Mouse (Mus musculus): Measurements from ENCODE around the gene Sct. TPM values are rescaled to one million over a fixed set of nuclear protein-coding genes. Genes with fewer than 3 reads are reported as not detected.

Gene Sct
- total RNA-seq (2017) = not detected in 2 replicates

DNA sequence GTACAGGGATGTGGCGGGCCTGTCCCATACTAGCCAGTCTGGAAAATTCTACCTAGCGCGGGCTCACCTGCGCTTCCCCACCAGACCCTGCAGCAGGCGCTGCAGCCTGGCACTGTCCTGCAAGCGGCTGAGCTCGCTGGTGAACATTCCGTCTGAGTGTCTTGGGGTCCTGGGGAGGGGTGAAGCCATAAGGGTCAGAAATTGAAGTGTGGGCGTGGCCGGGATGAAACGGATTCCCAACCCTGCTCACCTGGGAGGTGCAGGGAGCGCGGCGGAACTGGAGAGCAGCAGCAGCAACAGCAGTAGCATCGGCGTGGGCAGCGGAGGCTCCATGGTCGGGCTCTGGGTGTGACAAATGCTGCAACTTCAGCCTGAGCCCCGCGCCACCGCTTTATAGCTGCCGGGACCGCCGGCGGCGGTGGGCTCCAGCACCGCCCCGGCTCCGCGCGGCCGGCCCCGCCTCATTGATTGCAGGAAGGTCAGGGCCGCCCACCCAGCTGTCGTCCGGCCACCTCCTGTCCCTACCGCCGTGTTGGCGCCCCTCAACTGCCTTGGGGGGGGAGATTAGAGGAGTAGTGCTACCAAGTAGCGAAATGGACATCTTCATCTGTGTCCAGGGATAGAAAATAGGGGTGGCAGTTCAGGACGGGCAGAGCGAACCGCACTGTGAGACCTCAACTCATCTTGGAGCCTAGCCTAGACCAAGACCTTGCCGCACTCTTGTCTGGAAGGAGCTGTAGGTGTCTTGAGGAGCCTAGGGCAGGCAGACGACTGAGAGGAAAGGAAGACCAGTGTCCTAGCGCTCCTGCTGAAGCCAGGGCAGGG, at the start of gene Sct:
Gene Sct, minus strand, starts transcription at position 368 of the 825 bp plus-strand sequence.
- ATAC-seq (replicated peaks in 1 of 2; ENCODE audit: insufficient read depth in 1 of 2, low FRiP score in 2 of 2, low TSS enrichment in 1 of 2, low read depth in 1 of 2, poor library complexity in 2 of 2, severe bottlenecking in 2 of 2) = peak; percentile 47 to 68

DNA sequence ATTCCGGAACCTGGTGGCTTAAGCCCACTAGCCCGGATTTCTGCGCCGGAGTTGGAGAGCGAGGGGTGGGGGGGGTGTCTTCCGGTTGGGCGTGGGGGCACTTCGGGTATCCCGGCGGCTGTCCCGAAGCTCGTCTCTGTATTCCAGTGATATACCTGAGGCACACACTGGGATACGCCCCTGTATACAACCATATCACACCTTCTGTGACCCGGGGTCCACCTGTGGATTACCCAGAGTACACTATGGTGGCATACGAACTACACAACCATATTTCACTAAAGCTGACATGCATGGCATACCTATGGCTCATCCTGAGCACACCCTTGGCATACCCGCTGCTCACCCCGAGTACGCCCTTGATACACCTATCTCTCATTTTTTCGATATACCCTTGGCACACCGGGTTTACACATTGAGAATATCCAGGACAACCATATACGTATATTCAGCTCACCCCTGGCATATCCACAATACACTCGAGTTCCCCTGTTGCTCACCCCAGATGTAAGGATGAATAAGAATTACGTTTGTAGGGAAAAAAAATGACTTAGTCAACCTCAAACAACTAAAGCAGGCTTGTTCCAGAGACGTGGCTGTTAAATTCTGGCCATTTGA, 49.5 kb upstream of the Sct start:
- no peak for ATAC-seq (replicated peaks in 1 of 2; ENCODE audit: insufficient read depth in 1 of 2, low FRiP score in 2 of 2, low TSS enrichment in 1 of 2, low read depth in 1 of 2, poor library complexity in 2 of 2, severe bottlenecking in 2 of 2)

DNA sequence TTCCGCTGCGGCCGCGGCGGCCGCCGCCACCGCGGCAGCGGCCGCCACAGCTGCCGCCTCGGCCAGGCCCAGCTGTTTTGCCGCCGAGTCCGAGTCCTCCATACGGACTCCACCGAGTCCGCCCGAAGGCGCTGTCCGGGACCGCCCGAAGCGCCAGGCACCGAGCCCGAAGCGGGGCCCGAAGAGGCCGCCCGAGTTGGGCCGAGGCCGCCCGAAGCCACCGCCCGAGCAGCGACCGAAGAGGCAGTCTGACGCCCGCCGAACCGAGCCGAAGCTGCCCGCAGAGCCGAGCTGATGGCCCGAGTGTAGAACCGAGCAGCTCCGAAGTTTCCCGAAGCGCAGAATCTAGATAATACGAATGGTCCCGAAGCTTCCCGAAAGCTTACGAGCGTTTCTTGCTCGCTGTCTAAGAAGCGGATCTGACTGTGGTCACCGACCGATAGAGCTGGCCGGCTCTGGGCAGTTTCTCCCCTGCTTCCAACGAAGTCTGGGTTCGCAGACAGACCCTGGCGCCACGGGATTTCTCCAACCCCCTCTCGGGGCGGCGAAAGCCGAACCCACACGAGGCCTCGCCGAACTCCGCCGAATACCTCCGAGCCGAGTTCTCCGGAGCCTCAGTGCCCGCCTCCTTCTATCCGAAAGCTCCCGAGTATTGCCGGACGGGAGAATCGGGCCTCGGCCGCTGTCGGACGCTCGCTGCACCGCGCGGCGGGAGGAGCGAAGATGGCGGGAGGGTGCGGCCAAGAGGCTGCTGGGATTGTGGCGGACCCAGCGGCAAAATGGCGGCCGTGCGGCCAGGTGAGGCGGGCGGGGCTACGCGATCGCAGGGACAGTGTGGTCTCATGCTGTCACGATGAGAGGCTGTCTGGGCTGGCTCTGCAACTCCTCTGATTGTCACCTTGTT, 48.8 kb upstream of the Sct start, which contains the start of the genes Deaf1 and Tmem80:
Gene Deaf1, minus strand, starts transcription at position 222 of the 904 bp plus-strand sequence.
Gene Tmem80, plus strand, starts transcription at position 271 of the 904 bp plus-strand sequence.
- peak; percentile 91 to 93 for ATAC-seq (replicated peaks in 1 of 2; ENCODE audit: insufficient read depth in 1 of 2, low FRiP score in 2 of 2, low TSS enrichment in 1 of 2, low read depth in 1 of 2, poor library complexity in 2 of 2, severe bottlenecking in 2 of 2)

DNA sequence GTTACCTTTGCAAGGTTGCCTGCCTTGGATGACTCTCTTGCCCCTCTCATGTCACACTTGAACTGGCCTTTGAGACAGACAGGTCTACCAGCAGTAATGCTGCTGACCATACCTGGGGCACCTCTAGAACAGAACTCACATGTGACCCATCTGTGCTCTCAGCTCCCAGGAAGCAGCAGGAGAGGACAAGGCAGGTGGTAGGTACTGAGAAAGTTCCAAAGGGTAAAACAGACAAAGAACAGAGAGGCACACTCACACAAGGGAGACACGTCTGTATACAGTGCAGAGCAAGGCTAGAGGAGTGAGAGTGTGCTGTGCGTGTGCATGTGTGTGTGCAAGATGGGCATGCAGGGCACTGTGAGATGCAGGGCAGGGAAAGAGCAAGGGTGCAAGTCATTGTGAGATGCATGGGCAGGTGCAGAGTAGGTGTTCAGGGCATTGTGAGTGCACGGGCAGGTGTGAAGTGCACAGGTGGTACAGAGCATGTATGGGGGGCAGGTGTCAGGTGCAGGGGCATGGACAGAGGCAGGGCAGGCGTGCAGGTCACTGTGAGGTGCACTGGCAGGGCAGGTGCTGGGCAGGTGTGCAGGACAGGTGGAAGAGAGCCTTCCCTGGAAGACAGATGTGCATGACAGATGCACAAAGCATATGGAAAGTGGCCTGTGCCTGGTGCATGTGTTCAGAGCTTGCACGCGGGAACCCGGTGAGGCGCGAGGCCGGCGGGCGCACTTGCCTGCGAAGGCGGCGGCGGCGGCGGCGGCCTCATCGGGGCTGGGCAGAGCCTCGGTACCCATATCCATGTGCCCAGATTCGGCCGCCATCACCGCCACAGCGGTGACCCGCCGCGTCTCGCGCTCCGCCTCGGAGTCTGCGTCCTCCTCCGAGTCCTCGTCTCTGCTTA, 47.9 kb upstream of the Sct start:
- ATAC-seq (replicated peaks in 1 of 2; ENCODE audit: insufficient read depth in 1 of 2, low FRiP score in 2 of 2, low TSS enrichment in 1 of 2, low read depth in 1 of 2, poor library complexity in 2 of 2, severe bottlenecking in 2 of 2) = no peak

DNA sequence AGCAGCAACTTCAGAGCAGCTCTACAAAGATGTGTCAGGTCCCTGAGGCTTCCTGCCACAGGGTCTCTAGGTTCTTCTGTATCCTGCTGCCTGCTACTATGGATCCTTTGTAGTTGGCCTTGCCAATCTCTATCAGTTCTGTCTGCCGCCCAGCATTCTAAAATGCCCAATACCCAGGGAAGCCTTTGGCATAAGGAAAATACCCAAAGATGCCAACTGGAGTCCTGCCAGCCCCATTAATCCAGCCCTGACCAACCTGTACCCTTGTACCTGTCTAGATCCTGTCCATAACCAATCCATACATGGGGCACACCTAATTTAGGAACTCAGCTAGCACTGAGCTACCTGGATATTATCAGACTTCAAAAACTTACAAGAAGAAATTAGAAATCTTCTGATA, 45.8 kb upstream of the Sct start:
- no peak for ATAC-seq (replicated peaks in 1 of 2; ENCODE audit: insufficient read depth in 1 of 2, low FRiP score in 2 of 2, low TSS enrichment in 1 of 2, low read depth in 1 of 2, poor library complexity in 2 of 2, severe bottlenecking in 2 of 2)

DNA sequence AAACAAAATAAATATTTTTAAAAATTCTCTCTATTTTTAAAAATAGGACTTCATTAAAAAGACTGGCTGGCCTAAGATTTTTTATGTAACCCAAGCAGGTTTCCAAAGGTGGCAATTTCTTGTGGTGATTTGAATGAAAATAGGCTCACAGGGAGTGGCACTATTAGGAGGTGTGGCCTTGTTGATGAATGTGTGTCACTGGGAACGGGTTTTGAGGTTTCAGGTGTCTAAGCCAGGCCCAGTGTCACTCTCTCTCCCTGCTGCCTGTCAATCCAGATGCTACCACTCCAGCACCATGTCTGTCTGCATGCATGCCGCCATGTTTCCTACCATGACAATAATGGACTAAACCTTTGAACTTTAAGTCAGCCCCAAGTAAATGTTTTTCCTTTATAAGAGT, 40.5 kb upstream of the Sct start:
- ATAC-seq (replicated peaks in 1 of 2; ENCODE audit: insufficient read depth in 1 of 2, low FRiP score in 2 of 2, low TSS enrichment in 1 of 2, low read depth in 1 of 2, poor library complexity in 2 of 2, severe bottlenecking in 2 of 2) = no peak

DNA sequence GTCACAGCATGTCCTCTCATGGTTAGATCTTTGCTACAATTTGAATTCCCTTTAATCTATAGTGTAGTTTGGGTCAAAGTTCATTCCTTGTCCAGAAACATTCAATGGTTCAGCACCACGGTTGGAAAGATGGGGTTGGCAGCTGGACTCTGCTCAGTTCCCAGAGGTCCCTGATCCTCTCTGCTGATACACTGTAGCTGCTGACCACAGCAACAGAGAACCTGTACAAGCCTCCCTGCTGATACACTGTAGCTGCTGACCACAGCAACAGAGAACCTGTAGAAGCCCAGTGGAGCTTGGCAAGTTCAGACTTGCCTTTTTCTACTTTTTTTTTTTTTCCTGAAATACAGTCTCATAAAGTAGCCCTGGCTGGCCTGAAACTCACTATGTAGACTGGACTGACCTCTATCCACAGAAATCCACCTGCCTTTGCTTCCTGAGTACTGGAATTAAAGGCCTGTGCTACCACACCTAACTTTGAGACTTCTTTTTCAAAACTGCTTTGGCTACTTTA, 38.7 kb upstream of the Sct start:
- no peak for ATAC-seq (replicated peaks in 1 of 2; ENCODE audit: insufficient read depth in 1 of 2, low FRiP score in 2 of 2, low TSS enrichment in 1 of 2, low read depth in 1 of 2, poor library complexity in 2 of 2, severe bottlenecking in 2 of 2)

DNA sequence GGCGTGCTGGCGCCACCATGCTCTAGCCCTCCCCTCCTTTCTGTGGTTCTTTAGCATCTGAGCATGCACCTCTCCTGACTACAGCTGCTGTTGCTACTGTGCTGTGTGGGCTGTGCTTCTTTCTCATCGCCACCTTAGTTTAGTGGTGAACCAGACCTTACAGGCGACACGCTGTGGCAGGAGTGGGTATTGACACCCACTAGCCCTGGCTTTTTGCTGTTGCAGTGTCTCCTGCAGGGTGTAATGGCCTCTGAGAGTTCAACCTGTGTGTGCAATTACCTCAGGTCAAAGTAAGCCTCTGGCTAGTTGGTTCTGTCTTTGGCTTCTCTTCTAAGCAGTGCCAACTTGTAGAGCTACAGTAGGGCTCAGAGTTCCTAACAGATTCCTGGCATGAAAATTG, 37.0 kb upstream of the Sct start:
- ATAC-seq (replicated peaks in 1 of 2; ENCODE audit: insufficient read depth in 1 of 2, low FRiP score in 2 of 2, low TSS enrichment in 1 of 2, low read depth in 1 of 2, poor library complexity in 2 of 2, severe bottlenecking in 2 of 2) = peak; percentile 83 to 88

DNA sequence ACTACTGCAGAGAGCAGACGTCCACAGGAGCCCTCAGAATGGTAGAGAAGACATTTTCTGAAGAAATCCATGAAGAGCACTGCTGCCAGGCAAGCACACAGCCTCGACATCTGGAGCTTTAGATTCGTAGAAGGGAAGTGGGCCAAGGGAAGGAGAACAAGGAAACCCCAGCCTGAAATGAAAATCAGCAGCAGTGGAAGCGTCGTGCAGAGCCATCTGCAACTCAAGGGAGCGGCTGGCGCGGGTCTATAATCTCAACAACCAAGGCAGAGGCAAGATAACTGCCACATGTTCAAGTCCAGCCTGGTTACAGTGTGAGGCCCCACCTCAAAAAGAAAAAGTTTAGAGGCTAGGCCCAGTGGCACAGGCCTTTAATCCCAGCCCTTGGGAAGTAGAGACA, 36.1 kb upstream of the Sct start:
- no peak for ATAC-seq (replicated peaks in 1 of 2; ENCODE audit: insufficient read depth in 1 of 2, low FRiP score in 2 of 2, low TSS enrichment in 1 of 2, low read depth in 1 of 2, poor library complexity in 2 of 2, severe bottlenecking in 2 of 2)

DNA sequence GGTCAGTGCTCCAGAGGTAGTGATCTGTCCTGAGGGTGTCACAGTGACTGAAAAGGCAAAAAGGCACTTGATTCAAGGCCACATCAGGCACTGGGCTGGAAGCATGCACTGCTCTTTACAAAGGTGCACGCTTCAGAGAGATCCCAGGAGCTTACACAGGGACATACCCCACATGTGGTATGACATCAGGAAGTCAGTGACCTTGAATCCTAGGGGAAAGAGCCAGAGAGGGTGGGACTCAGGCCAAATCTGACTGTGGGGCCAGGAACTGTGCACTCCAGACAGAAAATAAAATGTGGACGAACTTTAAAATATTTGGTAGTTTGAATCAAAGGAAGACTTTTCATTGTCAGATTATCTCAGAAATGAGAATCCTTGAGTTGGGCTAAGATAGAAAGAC, 35.5 kb upstream of the Sct start:
- no peak for ATAC-seq (replicated peaks in 1 of 2; ENCODE audit: insufficient read depth in 1 of 2, low FRiP score in 2 of 2, low TSS enrichment in 1 of 2, low read depth in 1 of 2, poor library complexity in 2 of 2, severe bottlenecking in 2 of 2)

DNA sequence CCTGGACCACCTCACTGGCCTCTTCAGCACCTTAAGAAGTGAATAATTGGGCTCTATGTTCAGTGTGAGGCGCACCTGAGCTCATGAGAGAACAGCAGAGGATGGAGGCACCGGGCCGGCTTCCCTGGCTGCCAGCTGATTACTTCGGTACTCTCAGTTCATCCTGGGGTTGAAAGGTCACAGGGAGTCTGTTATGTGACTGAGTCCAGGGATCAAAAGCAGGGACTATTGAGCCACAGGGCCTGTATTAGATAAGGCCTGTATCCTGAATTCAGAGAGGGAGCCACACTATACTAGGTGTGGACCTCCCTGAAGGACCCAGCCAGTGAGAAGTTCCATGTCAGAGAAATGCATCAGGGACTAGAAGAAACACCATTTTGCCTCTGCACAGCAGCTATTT, 25.6 kb upstream of the Sct start:
- ATAC-seq (replicated peaks in 1 of 2; ENCODE audit: insufficient read depth in 1 of 2, low FRiP score in 2 of 2, low TSS enrichment in 1 of 2, low read depth in 1 of 2, poor library complexity in 2 of 2, severe bottlenecking in 2 of 2) = no peak

DNA sequence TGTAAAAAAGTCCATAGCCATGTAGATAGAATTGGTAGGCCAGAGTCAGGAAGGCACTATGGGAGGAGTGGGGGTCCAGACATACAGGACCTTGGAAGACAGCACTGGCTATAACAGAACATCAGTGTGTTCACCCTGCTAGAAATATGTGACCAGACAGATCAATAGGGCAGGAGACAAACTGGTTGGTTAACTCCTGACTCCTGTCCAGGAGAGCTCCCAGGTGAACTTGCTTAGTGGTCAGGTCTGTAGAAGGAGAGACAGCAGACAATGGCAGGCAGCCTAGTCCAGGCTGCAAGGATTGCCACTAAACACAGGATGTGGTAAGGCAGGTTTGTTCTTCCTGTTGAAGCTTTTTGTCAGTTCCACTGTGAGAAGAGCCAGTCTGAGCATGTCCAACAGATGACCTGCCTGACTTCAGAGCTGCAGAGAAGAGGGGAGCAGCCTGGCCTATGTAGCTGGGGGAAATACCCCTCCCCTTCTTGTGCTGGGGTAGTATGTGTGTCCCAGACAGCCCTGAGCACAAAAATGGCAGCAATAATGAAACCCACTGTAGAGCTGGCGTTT, 23.9 kb upstream of the Sct start:
- ATAC-seq (replicated peaks in 1 of 2; ENCODE audit: insufficient read depth in 1 of 2, low FRiP score in 2 of 2, low TSS enrichment in 1 of 2, low read depth in 1 of 2, poor library complexity in 2 of 2, severe bottlenecking in 2 of 2) = peak; percentile 37 to 50

DNA sequence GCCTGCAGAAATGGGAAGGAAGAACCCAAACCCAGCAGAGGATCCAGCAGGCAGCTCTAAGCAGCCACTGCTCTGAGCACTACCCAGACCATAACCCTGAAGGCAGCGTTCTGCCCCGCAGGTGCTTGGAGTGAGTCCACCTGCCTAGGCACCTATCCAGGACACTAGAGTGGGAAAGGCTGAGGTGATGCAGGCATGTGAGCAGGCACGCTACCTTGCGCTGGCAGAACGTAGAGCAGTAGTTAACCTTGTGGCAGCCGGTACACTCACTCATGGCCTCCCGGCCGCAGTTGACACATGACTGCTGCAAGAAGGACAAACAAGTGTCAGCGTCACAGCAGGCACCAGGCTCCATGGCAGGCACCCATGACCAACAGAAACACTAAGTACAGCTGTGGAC, 22.5 kb upstream of the Sct start:
- no peak for ATAC-seq (replicated peaks in 1 of 2; ENCODE audit: insufficient read depth in 1 of 2, low FRiP score in 2 of 2, low TSS enrichment in 1 of 2, low read depth in 1 of 2, poor library complexity in 2 of 2, severe bottlenecking in 2 of 2)

DNA sequence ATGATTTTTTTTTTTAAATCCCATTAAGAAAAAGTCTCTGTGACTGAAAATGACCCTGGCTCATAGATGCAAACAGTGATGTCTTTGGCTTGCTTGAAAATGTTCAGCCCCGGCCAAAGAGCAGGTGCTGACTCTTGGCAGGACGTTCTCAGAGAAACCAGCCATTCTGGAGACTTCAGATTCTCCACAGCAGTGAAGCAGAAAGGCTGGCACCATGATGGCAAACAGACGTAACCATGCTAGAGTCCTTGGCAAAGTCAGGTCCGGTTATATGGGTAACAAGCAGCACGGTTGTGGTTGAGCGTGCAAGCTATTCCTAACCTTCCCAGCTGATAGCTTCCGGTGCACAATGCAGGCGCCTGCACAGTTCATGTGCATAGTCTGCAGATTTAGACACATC, 20.2 kb upstream of the Sct start:
- ATAC-seq (replicated peaks in 1 of 2; ENCODE audit: insufficient read depth in 1 of 2, low FRiP score in 2 of 2, low TSS enrichment in 1 of 2, low read depth in 1 of 2, poor library complexity in 2 of 2, severe bottlenecking in 2 of 2) = no peak

DNA sequence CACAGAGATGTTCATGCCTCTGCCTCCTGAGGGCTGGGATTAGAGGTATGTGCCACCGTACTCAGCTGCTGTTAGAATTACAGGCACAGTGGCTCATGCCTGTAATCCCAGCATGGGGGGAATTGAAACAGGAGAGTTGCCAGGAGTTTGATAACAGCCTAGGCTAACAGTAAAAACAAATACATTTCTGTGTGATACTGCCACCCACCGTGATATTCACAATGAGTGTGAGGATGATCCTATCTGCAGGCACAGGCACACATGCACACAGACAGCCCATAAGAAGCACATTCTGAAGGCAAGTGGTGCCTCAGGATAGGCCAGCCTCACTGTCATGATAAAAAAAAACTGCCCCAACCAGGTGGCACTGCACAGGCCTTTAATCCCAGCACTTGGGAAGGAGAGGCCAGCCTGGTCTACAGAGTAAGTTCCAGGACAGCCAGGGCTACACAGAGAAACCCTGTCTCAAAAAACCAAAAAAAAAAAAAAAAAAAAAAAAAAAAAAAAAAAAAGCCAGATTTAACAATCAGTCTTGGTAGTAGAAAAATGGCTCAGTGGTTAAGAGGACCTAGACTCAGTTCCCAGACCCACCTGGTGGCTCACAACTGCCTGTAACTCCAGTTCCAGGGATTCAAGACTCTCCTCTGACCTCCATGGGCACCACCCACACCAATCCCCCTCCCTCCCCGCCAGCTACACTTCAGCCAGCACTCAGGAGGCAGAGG, 19.2 kb upstream of the Sct start:
- ATAC-seq (replicated peaks in 1 of 2; ENCODE audit: insufficient read depth in 1 of 2, low FRiP score in 2 of 2, low TSS enrichment in 1 of 2, low read depth in 1 of 2, poor library complexity in 2 of 2, severe bottlenecking in 2 of 2) = no peak; a peak in 1 of 4 replicates

DNA sequence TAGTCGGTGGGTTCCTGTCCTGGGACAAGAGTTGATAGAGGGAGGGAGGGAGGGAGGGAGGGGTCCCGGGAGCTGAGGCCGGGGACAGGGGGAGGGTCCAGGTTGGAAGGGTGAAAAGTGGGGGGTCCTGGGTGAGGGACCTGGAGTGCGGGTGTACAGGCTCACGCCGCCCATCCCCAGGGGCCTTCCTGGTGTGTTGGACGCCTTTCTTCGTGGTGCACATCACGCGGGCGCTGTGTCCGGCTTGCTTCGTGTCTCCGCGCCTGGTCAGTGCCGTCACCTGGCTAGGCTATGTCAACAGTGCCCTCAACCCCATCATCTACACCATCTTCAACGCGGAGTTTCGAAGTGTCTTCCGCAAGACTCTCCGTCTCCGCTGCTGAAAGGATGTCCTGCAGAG, 15.5 kb upstream of the Sct start:
- no peak for ATAC-seq (replicated peaks in 1 of 2; ENCODE audit: insufficient read depth in 1 of 2, low FRiP score in 2 of 2, low TSS enrichment in 1 of 2, low read depth in 1 of 2, poor library complexity in 2 of 2, severe bottlenecking in 2 of 2)

Data from hematopoietic stem cell, adult 5-6 weeks (primary cell).